Mouse (Mus musculus) ES-Bruce4 (cell line): ENCODE data around the gene Slc39a2.

Experiments used
- CTCF ChIP-seq: IDR thresholded peaks from one replicate; pipeline ENCODE4 v1.8.1; 2011; ENCODE audit warnings: low read depth, low read length
- EP300 ChIP-seq: IDR thresholded peaks from 2 replicates; pipeline ENCODE4 v1.6.1; 2011; ENCODE audit warnings: low read depth, low read length; ENCODE audit not compliant: insufficient read depth

GRCm38 (mm10) chr14:51853399-51853798 is 39.3 kb upstream of the Slc39a2 start, which contains the start of gene Ear6:
- TF ChIP-seq EP300 (no peak), CTCF (no peak)
